Mouse (Mus musculus): Measurements from ENCODE around the gene Gm4450. TPM values are rescaled to one million over a fixed set of nuclear protein-coding genes. Genes with fewer than 3 reads are reported as not detected.
"Not testable (repeated sequence)": the region's sequence is repeated elsewhere in the genome, so short reads cannot be mapped to it uniquely, and the experiment has no call there.

The Gm4450 gene
- polyA plus RNA-seq (2021): 0.30 TPM

- POLR2A ChIA-PET; in situ Hi-C loops (cut with MboI; ENCODE audit: low pct_unique_long_range_greater_than_20kb); ATAC-seq; DNase-seq (ENCODE audit: low read depth, low spot score); CTCF ChIA-PET; H3K27me3 ChIP-seq: not testable (repeated sequence)
These were observed at the start of gene Gm4450 for GRCm38 (mm10) chr3:98457026-98457425. Gm4450 (minus strand) TSS chr3:98457126.

- CTCF ChIA-PET; POLR2A ChIA-PET; ATAC-seq; H3K27me3 ChIP-seq; in situ Hi-C loops (cut with MboI; ENCODE audit: low pct_unique_long_range_greater_than_20kb); DNase-seq (ENCODE audit: low read depth, low spot score): not testable (repeated sequence)
These were observed 40.5 kb upstream of the Gm4450 start for GRCm38 (mm10) chr3:98497401-98497800.

DNA sequence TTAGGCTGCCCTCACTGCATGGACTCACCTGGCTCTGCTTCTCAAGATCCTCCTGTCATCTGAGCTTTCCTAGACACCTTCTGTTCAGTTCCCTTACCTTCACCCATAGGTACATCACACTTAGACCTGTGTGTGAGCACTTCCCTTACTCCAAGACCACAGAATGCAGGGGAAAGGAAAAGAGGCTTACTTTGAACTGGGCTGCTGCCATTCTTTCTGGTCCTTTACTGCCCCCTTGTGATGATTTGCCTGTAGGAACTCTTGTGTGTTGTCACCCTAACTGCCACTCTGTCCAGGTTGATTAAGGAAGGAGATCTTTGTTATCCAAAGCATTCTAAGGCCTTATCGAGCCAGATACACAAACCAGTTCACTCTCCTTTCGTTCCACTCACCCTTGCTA is 39.8 kb upstream of the Gm4450 start:
- H3K27me3 ChIP-seq; DNase-seq (ENCODE audit: low read depth, low spot score); POLR2A ChIA-PET; CTCF ChIA-PET; in situ Hi-C loops (cut with MboI; ENCODE audit: low pct_unique_long_range_greater_than_20kb): not testable (repeated sequence)
- peak; percentile 69 for ATAC-seq

GRCm38 (mm10) chr3:98495055-98495454 is 38.1 kb upstream of the Gm4450 start:
- ATAC-seq; in situ Hi-C loops (cut with MboI; ENCODE audit: low pct_unique_long_range_greater_than_20kb); CTCF ChIA-PET: not testable (repeated sequence)

DNA sequence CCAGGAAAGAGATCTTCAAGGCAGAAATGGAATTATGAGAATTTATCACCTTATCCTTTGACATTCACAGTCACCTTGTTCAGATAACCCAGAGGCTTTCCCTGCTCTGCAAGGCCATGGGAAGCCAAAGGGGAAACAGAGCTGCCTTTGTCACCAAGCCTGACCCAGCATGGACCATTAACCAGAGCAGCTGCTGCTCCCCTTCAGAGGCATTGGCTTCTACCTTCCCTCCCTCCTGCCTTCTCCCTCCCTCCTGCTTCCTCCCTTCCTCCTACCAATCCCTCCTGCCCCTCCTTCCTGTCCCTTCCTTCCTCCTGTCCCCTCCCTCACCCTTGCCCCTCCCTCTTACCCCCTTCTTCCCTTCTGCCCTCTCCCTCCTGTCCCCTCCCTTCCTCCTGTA is 37.3 kb upstream of the Gm4450 start:
- ATAC-seq; in situ Hi-C loops (cut with MboI; ENCODE audit: low pct_unique_long_range_greater_than_20kb): not testable (repeated sequence)

More at GRCm38 (mm10) chr3:98495055-98495454, 38.1 kb upstream of the Gm4450 start:
- POLR2A ChIA-PET; DNase-seq (ENCODE audit: low read depth, low spot score); H3K27me3 ChIP-seq: not testable (repeated sequence)

DNA sequence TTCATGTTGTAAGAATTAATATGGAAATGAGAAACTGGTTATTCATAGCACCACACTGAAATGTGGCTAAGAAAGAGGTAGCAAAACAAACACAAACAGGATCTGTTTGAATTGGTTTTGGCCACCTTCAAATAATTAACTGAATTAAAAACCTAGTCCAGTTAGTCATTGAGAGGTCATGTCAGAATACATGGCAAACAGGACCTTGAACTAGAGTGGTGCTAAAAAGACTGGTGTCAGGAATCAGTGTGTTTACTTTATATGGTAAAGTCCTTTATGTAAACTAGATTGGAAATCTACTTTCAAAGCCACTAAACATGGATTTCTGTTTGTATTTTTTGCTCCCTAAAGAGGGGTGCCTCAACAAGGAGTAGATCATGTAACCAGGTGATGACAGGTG is 14.6 kb upstream of the Gm4450 start:
- DNase-seq (ENCODE audit: low read depth, low spot score); POLR2A ChIA-PET; ATAC-seq; CTCF ChIA-PET; in situ Hi-C loops (cut with MboI; ENCODE audit: low pct_unique_long_range_greater_than_20kb); H3K27me3 ChIP-seq: not testable (repeated sequence)

More for the DNA sequence above, 37.3 kb upstream of the Gm4450 start:
- DNase-seq (ENCODE audit: low read depth, low spot score); H3K27me3 ChIP-seq; CTCF ChIA-PET; POLR2A ChIA-PET: not testable (repeated sequence)

GRCm38 (mm10) chr3:98471057-98471456 is 14.1 kb upstream of the Gm4450 start:
- ATAC-seq; H3K27me3 ChIP-seq; in situ Hi-C loops (cut with MboI; ENCODE audit: low pct_unique_long_range_greater_than_20kb); POLR2A ChIA-PET; DNase-seq (ENCODE audit: low read depth, low spot score); CTCF ChIA-PET: not testable (repeated sequence)

DNA sequence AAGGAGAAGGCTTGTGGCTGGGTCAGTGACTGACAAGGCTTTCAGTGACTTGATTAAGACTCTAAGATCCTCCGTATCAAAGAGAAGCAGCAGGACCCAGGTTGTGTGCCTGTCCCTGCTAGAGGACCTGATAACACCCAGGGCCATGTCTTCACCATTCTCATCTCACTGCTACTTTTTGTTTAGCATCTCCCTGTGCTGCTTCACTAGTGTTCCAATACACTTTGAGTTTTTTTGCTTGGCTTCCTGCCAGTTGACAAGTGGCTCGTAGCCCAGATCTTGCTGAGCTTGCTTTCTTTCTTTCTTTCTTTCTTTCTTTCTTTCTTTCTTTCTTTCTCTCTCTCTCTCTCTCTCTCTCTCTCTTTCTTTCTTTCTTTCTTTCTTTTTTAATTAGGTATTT is 12.4 kb upstream of the Gm4450 start:
- not testable (repeated sequence) for ATAC-seq

DNA sequence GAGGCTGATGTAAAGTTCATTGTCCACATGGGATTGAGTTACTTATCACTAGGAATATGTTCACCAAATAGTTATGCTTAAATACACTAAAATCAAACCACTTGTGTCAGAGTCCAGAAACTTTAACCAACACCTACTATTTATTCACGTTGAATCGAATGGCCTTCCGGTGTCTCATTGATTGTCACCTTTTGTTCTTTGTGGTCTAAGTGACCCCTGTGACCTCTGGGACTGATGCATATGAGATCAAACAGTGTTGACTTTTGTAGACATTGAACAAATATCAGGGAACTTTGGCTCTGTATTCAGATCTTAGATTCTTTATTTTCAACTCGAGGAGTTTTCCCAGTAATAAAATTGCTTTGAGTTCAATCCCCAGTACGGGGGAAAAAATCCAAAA is 3.1 kb downstream of the Gm4450 start:
- in situ Hi-C loops (cut with MboI; ENCODE audit: low pct_unique_long_range_greater_than_20kb): not testable (repeated sequence)

More for the DNA sequence above, 12.4 kb upstream of the Gm4450 start:
- CTCF ChIA-PET; POLR2A ChIA-PET; H3K27me3 ChIP-seq; DNase-seq (ENCODE audit: low read depth, low spot score); in situ Hi-C loops (cut with MboI; ENCODE audit: low pct_unique_long_range_greater_than_20kb): not testable (repeated sequence)

GRCm38 (mm10) chr3:98443924-98444323 is 13.0 kb downstream of the Gm4450 start:
- CTCF ChIA-PET: interaction anchor here (2.4 kb wide), 1 partner anchor 63 kb away, joined by 15 read pairs; the partner anchor contains the start of gene Zfp697
- DNase-seq (ENCODE audit: low read depth, low spot score); in situ Hi-C loops (cut with MboI; ENCODE audit: low pct_unique_long_range_greater_than_20kb); H3K27me3 ChIP-seq; POLR2A ChIA-PET: not testable (repeated sequence)
- peak; percentile 12 for ATAC-seq

More for the DNA sequence above, 3.1 kb downstream of the Gm4450 start:
- DNase-seq (ENCODE audit: low read depth, low spot score); POLR2A ChIA-PET; CTCF ChIA-PET; ATAC-seq; H3K27me3 ChIP-seq: not testable (repeated sequence)

- DNase-seq (ENCODE audit: low read depth, low spot score); in situ Hi-C loops (cut with MboI; ENCODE audit: low pct_unique_long_range_greater_than_20kb); H3K27me3 ChIP-seq: not testable (repeated sequence)
- ATAC-seq: peak; percentile 86
- POLR2A ChIA-PET: interaction anchor here (0.9 kb wide), 1 partner anchor 117 kb away, joined by 3 read pairs; no protein-coding TSS in a partner anchor
- TF ChIP-seq CTCF (IDR thresholded peaks at IDR 0.05): peak; percentile 69
- CTCF ChIA-PET: interaction anchor here (0.7 to 2.4 kb wide), 17 partner anchors 12 to 217 kb away, joined by 3 to 15 read pairs (median 4); partner anchors contain the start of gene Zfp697
These were observed 13.7 kb downstream of the Gm4450 start for GRCm38 (mm10) chr3:98443149-98443779.

GRCm38 (mm10) chr3:98442245-98442644 is 14.7 kb downstream of the Gm4450 start:
- TF ChIP-seq CTCF (IDR thresholded peaks at IDR 0.05): peak; percentile 53
- POLR2A ChIA-PET: interaction anchor here (0.8 kb wide), 1 partner anchor 60 kb away, joined by 6 read pairs; the partner anchor contains the start of gene Zfp697
- DNase-seq (ENCODE audit: low read depth, low spot score); in situ Hi-C loops (cut with MboI; ENCODE audit: low pct_unique_long_range_greater_than_20kb); ATAC-seq; H3K27me3 ChIP-seq: not testable (repeated sequence)
- CTCF ChIA-PET: interaction anchor here (0.9 to 2.4 kb wide), 11 partner anchors 11 to 216 kb away, joined by 3 to 15 read pairs (median 6); partner anchors contain the start of gene Zfp697

All from Patski (cell line).